Mouse (Mus musculus) brown adipose tissue, adult 24 weeks (tissue): Measurements from ENCODE around the gene Dvl3. TPM values are rescaled to one million over a fixed set of nuclear protein-coding genes. Genes with fewer than 3 reads are reported as not detected.
"Not testable (repeated sequence)": the region's sequence is repeated elsewhere in the genome, so short reads cannot be mapped to it uniquely, and the experiment has no call there.

Experiments
- H3K27ac ChIP-seq: fragments of 200-500 bp; replicated peaks from 2 replicates; pipeline ENCODE4 v1.5.1; 2012; ENCODE audit warnings: low read depth, mild to moderate bottlenecking, low read length
- H3K4me1 ChIP-seq: fragments of 200-500 bp; 2 replicates; pipeline ENCODE4 v1.6.1; 2012; ENCODE audit warnings: low read length, mixed read lengths; ENCODE audit not compliant: control insufficient read depth, insufficient read depth, insufficient read length
- H3K4me3 ChIP-seq: fragments of 200-500 bp; 2 replicates; pipeline ENCODE4 v1.5.1; 2012; ENCODE audit warnings: low read depth, mild to moderate bottlenecking, low read length, moderate library complexity; ENCODE audit not compliant: insufficient read depth
- polyA plus RNA-seq: library from polyadenylated mRNA; stranded (reverse); fragments of >200 nt; gene quantifications from 2 replicates; pipeline ENCODE4 v1.2.4, GENCODE M21; 2012; ENCODE audit not compliant: missing spikeins, insufficient read depth, insufficient read length

The Dvl3 gene
- polyA plus RNA-seq, 1 experiment = 25.2 TPM

DNA sequence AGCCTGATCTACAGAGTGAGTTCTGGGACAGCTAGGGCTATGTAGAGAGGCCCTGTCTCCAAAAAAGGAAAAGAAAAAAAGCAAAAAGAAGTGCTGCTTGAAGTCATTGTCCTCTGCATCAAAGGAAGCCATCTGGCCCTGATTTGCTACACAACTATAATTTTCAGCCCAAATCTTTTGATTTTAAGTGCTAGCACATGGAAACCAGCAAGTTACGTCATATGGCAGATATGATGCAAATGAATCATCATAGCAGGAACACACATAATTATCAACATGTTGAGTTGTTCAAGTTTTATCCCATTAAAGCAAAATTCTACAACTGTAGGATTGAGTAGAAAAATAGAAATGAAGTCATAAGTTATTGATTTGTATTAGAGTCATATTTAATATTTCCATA lies 28.6 kb upstream of the Dvl3 start:
- no peak overlapping the region for H3K27ac ChIP-seq
- no peaks in the 10 kb centered on the region for H3K4me1 ChIP-seq
- H3K4me3 ChIP-seq = no peak overlapping the region

DNA sequence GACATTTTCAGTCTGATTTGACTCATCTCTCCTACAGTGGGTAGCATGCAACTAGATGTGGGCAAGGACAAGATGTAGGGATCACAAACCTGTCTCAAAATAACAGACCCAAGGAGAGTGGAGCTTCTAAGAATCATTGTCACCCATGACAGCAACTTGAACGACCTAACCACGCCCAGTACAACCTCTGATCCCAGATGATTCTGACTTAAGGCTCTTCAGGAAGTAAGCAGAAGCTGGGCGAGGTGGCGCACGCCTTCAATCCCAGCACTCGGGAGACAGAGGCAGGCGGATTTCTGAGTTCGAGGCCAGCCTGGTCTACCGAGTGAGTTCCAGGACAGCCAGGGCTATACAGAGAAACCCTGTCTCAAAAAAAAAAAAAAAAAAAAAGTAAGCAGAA lies 28.0 kb upstream of the Dvl3 start:
- not testable (repeated sequence) for H3K4me3 ChIP-seq, H3K4me1 ChIP-seq, H3K27ac ChIP-seq

DNA sequence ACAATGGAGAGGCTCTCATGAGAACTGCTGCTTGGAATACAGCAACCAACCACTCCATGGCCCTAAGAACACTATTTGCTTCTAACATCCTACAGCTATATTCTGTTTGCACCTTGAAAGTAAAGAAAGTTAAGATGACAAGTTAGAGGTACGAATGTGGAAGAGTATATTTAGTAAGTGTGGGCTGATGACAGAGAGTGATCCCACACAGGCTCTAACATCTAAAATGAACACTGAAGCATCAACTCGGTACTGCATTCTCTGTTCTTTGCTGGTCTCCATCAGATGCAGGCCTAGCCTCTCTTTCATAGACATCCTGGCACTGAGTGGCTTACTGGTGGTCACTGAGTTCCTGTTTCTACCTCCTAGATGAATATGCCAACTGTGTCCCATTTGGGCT lies 27.5 kb upstream of the Dvl3 start:
- H3K4me1 ChIP-seq = no peaks in the 10 kb centered on the region
- no peak overlapping the region for H3K27ac ChIP-seq
- H3K4me3 ChIP-seq = no peak overlapping the region

DNA sequence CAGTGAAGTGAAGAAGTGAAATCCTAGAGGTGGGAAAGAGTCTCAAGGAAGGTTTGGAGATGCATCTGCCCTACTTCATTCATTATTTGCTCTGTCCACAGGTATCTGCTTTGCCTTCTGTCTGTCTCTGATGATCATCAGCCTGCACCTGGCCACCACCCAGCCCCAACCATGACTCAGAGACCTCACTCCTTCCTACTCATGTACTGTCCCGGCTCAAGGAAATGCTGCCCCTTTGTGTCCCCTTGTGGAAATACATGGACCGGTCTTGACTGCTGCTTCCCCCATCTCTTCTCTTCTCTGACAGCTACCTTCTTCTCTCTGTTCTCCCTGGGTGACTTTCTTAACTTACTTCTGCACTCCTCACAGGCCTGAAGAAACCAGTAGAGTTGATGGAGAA lies 26.2 kb upstream of the Dvl3 start:
- H3K27ac ChIP-seq = no peak overlapping the region
- no peak overlapping the region for H3K4me3 ChIP-seq
- no peaks in the 10 kb centered on the region for H3K4me1 ChIP-seq

DNA sequence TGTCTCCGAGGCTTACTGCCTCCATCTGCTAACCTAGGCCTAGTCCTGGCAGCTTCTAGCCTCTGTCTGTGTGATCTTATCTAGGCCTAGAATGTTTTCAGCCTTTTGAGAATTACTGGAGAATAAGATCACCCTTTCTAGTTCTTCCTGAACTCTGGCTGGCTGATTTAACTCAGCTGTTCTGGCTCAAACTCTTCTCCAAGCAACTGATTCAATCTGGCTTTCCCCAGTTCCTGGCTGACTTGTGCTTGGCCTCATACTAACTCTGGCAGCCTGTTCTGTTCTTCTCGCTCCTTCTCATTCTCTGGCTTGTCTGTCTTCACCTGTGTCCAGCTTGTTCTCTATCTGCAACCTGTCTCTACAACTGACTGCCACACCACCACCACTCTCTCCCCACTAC lies 25.5 kb upstream of the Dvl3 start:
- H3K4me3 ChIP-seq = no peak overlapping the region
- no peak overlapping the region for H3K27ac ChIP-seq
- no peaks in the 10 kb centered on the region for H3K4me1 ChIP-seq

DNA sequence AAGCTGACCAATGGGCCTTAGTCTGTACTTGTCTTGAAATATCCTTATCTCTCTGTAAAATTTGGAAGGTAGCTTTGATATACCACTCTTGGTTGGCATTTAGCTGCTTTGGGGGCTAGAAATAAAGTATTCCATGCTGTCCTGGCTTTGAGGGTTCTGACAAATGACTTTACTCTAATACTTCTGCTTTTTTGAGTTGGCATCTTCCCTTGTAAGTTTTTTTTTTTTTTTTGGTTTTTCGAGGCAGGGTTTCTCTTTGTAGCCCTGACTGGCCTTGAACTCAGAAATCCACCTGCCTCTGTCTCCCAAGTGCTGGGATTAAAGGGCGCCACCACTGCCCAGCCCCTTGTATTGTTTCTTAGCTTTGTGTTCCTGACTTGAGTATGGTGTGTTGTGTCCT lies 23.3 kb upstream of the Dvl3 start:
- no peak overlapping the region for H3K27ac ChIP-seq
- no peaks in the 10 kb centered on the region for H3K4me1 ChIP-seq
- H3K4me3 ChIP-seq = no peak overlapping the region

DNA sequence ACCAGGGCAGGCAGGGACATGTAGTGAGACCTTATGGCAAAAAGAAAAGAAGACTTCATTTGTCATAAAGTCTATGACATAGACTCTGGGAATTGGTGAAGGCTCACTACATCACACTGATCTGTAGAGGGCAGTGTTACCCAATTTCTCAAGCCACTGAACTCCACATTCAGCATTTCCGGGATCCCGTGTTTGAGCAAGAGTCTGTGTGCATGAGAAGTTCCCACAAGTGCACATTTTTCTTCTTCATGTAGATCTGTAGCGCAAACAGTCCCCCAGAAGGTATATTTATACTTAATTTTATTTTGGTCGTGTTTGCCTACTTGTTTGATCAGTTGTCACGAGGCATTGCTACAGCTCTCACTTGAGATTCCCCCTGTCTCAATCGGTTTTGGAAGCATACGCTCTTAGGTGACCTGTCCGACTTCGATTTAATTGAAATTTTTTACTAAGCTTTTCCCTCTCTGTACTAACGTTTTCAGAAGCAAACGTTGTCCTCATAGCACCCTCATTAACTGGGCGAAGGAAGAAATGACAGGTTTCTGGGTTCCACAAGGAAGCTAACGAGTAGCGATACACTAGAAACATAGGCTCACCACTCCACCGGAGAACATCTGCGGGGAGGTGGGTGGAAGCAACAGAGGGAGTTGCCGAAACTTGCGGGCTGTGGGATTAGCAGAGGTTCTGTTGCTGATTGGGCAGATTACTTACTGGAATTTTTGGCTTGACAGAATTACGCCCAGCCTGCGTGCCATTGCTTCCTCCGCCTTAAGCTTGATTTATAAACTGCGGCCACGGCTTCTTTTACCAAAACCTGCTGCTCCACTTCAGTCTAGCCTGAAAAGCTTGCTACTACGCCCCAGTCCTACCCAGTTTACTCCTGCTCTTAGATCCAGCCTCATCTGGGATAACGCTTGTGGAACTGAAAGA lies 19.8 kb upstream of the Dvl3 start:
- Histone ChIP-seq H3K27ac (no peak overlapping the region), H3K4me3 (peak overlapping the region; percentile 55), H3K4me1 (no peaks in the 10 kb centered on the region)

DNA sequence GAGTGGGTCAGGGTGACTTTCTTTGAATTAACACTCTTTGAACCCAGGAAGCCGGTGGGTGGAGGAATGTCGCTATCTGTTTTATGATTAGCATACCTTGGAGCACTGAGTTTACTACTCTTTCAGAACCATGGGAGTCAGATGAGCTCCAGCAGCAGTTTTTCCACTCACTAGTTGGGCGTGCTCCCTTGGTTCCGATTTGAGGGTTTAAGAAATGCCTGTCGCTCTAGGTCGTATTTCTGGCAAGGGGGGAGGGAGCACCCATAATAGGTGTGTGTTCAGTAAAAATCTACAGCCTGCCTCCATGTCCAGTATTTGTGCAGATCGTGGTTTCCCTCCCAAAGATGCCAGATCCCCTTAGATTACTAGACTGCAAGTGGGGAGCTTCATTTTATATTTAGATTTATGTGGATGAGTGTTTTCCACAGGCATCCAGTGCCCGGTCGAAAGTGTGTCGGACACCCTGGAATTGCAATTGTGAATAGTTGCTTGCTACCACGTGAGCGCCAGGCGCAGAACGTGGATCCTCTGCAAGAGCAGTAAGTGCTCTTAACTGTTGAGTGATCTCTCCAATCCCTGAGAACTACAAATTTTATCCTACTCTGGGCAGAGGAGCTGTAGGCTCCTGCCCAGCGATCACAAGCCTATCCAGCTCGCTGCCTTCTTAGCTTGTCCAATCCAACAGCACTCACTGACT lies 18.7 kb upstream of the Dvl3 start:
- H3K4me1 ChIP-seq = no peaks in the 10 kb centered on the region
- no peak overlapping the region for H3K27ac ChIP-seq

DNA sequence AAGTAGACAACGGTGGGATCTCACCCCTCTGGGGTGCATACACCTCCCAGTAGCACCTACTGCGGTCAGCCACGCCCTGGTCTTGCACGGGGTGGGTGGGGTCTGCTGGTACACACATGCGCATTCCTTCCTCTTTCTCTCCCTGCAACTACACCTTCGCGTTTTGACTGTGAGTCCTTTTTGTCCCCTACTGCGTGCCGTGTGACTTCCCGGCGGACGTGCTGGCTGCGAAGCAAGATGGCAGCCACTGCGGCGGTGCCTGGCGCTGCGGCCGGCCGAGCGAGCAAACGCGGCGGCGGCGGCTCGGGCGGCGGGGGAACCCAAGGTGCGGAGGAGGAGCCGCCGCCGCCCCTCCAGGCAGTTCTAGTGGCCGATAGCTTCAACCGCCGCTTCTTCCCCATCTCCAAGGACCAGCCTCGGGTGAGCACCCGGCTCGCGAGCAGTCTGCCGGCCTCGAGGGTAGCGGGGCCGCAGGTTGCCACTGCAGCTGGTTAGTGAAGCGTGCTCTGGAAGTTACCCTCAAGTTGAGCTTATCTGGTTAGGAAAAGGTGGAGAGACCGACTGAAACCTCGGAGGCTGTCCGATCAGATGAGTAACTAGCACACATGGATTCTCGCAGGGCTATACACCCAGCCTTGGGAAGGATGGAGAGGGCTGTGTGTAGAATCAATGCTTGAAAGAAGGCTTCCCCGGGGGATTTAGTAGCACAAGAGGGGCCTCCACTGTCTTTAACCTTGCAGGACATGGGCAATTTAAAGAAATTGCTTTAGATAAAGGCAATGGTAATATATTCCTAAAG lies 17.9 kb upstream of the Dvl3 start, which contains the start of gene Eif2b5:
Gene Eif2b5, plus strand, starts transcription at position 141 of the 799 bp plus-strand sequence.
- Histone ChIP-seq H3K27ac (no peak within 1 kb of the TSS), H3K4me1 (no peaks in the 10 kb centered on the region), H3K4me3 (peak within 1 kb of the TSS; percentile 76)

More for the DNA sequence above, 18.7 kb upstream of the Dvl3 start:
- H3K4me3 ChIP-seq = peak overlapping the region; percentile 76

DNA sequence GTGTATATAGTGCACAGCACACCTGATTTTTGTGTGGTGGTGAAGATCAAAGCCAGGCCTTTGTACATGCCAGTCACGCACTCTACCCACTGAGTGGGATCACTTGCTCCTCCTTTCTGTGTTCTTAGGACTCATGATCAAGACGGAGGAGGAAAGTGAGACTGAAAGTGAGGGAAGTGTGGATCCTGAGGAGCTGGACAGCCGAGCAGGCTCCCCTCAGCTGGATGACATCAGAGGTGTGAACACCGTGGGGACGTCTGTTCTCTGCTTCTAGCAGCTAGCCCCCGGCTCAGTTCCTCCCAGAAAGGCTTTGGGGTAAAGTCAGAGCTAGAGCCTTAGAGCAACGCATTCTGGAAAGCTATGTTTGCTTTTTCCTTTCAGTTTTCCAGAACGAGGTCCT lies 10.8 kb upstream of the Dvl3 start:
- Histone ChIP-seq H3K4me3 (no peak overlapping the region), H3K4me1 (no peaks in the 10 kb centered on the region)

DNA sequence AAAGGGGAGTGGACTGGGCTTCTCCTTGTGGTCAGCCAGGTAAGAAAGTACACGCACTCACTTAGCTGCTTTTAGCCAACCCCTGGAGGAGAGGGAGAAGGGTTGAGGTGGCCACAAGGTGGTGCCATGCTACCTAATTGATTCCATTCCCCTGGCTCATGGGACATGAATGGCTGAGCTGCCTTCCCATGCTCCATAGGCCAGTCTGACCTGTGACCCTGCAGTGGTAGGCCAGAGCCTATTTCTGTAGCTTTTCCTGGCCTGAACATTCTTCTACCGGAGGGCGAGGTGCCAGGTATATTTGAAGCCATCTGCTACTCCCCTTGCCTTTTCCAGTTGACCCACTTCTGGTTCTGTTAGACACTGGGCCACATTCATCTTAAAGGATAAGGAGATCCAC lies 7.4 kb upstream of the Dvl3 start:
- Histone ChIP-seq H3K4me3 (no peak overlapping the region), H3K27ac (no peak overlapping the region), H3K4me1 (no peaks in the 10 kb centered on the region)

More for the DNA sequence above, 10.8 kb upstream of the Dvl3 start:
- no peak overlapping the region for H3K27ac ChIP-seq

DNA sequence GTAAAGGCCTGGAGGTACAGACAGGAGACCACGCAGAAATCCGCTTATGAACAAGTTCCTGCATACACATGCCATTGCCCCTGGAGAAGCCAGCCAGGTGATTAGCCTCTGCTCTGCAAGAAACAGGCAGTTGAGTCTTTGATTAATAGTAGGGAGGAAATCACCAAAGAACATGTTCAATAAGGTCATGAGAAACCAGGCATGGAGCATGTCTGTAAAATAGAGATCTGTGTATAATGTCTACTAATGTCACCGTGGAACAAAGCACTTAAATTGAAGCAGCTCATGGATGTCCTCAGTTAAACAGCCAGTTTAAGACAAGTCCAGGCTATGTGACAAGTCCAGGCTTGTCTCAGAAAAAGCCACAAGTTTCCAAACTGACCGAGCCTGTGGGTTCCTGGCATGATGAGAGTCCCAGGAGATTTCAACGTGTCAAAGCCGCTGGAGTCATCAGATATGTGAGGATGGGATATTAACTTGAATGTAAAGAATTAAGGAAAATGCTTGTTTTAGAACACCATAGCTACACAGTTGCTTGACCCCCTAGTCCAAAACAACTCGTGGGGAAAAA lies 5.4 kb upstream of the Dvl3 start:
- Histone ChIP-seq H3K27ac (no peak overlapping the region), H3K4me1 (no peaks in the 10 kb centered on the region), H3K4me3 (no peak overlapping the region)

DNA sequence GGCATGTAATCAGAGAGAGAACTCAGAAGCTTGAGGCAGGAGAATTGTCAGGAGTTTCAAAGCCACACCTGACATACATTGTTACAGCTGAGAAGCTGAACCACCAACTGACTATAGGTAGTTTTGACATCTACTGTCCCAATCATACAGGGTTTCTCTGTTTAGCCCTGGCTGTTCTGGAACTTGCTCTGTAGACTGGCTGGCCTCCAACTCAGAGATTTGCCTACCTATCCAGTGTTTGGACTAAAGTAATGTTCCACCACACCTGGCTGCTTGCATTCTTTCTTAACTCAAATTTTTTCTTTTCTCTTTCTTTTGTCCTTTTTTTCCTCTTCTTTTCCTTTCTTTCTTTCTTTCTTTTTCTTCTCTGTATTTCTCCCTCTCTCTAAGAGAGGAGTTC lies 750 bp upstream of the Dvl3 start:
- 0 out of 2 replicates have a peak, but pooled peaks cover 2% of the 10 kb centered on the region for H3K4me1 ChIP-seq
- H3K27ac ChIP-seq = no peak overlapping the region
- H3K4me3 ChIP-seq = peak overlapping the region; percentile 96

DNA sequence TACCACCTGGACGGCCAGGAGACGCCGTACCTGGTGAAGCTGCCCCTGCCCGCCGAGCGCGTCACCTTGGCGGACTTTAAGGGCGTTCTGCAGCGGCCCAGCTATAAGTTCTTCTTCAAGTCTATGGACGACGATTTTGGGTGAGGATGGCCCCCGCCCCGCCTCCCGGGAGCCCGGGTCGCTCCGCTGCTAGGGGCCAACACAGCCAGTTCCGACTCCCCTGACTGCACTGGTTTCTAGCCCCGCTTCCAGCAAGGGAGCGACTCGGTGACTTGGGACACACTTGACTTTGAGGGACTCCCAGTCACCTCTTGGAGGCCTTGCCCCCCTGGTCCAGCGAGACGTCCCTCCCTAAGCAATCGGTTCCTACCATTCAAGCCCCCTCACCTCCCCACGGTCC lies 434 bp downstream of the Dvl3 start:
- Histone ChIP-seq H3K27ac (peak overlapping the region; percentile 77), H3K4me3 (peak overlapping the region; percentile 98)

More for the DNA sequence above, 434 bp downstream of the Dvl3 start:
- H3K4me1 ChIP-seq = peaks cover 7% of the 10 kb centered on the region; the same call in 1 of the 2 replicates
